Mouse (Mus musculus): ENCODE results near the gene Sap18b. TPM values are rescaled to one million over a fixed set of nuclear protein-coding genes. Genes with fewer than 3 reads are reported as not detected.

Sap18b gene
- polyA plus RNA-seq, 1 experiment from 2014 or later, result 284 TPM

DNA sequence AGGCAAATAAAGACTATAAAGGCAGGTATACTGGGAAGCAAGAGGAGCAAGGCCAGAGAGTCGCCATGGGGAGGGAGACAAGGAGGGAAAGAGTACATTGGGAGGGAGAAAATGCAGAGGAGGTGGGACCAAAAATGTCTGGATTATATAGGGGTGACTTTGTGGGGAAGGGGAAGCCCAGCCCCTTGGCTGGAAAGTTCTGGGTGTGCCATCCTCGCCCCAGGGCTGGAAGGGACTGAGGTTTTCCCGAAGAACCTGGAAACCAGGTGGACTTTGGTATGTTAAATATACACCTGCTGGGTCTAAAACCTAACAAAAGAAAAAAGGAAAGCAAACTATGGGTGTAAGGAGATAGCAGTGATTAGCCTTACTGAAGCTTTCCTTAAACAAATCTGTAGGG, 5.0 kb downstream of the Sap18b start:
- 72% methylated on average over 3 of the region's 3 CpGs for WGBS
- no peaks in the 10 kb centered on the region for H3K36me3 ChIP-seq
- no peak overlapping the region for H3K27ac ChIP-seq (replicated peaks)
- peaks cover 12% of the 10 kb centered on the region for H3K4me1 ChIP-seq (replicated peaks)
- H3K4me3 ChIP-seq, result no peak overlapping the region
- no peak overlapping the region for H3K4me2 ChIP-seq
- no peak for ATAC-seq (ENCODE audit: low read depth)
- H3K9ac ChIP-seq, result no peak overlapping the region
- H3K9me3 ChIP-seq, result no peaks in the 10 kb centered on the region
- H3K27me3 ChIP-seq, result no peaks in the 10 kb centered on the region

DNA sequence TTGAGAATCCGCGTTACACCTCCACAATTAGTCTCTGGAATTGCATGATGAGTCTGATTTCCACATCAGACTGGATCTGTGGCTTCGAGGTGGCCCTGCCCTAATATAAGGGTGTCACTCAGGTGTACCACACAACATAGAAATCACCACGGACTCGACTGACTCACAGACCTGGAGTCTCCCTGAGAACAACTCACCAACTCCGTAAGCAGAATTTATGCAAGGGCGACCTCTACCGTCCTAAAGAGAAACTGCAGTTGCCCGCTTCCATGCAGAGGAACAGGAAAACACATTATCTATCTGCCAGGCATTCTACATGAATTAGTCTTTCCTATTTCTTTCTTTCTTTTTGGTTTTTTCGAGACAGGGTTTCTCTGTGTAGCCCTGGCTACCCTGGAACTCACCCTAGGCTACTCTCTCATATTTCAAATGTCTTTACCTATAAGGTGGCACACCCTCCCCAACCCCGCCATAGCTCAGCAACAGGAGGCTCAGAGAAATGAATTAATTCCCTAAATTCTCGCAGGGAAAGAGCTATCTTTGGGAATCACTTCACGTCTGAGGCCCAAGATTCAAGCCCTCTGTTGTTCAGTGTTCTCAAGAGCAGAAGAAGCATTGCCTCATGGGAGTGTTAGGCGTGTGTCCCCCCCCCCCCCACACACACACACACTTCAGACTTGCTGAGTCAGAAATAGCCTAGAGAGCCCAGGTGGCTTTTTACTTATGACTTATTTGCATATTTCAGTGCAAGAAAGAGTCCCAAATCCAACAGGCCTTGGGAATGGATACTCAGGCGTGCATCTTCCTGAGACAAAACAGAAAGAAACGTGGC, 7.7 kb downstream of the Sap18b start:
- H3K9me3 ChIP-seq, result no peaks in the 10 kb centered on the region
- H3K9ac ChIP-seq, result peak overlapping the region; percentile 56
- no peaks in the 10 kb centered on the region for H3K27me3 ChIP-seq
- H3K27ac ChIP-seq (replicated peaks), result no peak overlapping the region
- peak overlapping the region; percentile 53 for H3K4me2 ChIP-seq
- peak overlapping the region; percentile 31 for H3K4me3 ChIP-seq
- ATAC-seq (ENCODE audit: low read depth), result peak; percentile 76
- H3K4me1 ChIP-seq (replicated peaks), result peaks cover 12% of the 10 kb centered on the region
- H3K36me3 ChIP-seq, result peaks cover 22% of the 10 kb centered on the region
- WGBS, result 15% methylated on average over 16 of the region's 16 CpGs

DNA sequence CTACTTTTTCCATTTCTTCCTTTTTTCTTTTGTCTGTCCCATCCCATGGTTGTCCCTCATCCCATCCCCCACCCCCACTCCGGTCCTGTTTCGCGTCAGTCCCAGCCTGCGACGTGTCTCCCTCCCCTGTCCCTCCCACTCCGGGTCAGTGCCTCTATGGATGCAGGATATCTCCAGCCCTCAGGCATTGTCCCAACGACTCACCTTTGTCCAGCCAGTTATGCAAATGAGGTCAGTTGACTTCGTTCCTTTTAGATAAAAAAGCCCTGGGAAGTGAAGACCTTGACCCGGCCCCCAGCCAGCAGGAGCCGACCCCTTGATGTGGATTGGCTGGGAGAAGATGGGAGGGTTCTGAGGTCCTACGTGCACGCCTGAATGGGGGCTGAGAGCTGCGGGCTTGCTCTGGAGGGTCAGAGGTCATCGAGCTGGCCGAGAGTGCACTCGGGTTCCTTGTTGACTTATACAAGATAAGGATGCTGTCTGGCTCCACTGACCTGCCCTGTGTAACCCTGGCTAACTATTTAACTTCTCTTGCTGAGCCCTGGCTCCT, 8.4 kb downstream of the Sap18b start:
- Histone ChIP-seq H3K4me1 (replicated peaks) (peaks cover 12% of the 10 kb centered on the region), H3K27me3 (no peaks in the 10 kb centered on the region), H3K4me2 (peak overlapping the region; percentile 53), H3K36me3 (peaks cover 24% of the 10 kb centered on the region), H3K27ac (replicated peaks) (no peak overlapping the region), H3K4me3 (peak overlapping the region; percentile 31), H3K9me3 (no peaks in the 10 kb centered on the region), H3K9ac (peak overlapping the region; percentile 56)
- peak; percentile 49; the same call in 1 of the 2 replicates for ATAC-seq (ENCODE audit: low read depth)
- WGBS, result under 1% methylated on average over 16 of the region's 16 CpGs

DNA sequence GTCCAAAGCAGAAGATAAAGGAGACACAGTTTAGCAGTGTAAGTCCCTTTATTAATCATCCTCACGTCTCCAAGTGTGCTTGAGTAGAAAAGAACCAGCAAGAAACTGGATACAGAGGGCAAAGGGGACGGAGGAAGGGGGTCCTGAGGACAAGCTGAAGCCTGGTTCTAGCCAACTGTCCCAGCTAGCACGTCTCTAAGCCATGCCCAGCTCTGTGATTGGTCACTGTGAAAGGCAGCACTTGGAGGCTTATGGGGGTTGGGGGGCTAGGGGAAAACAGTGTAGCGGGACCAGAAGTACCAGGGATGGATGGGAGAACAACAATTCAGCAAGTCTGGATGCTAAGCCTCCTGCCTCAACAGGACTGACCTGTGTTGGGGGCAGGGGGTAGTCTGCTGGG, 10.7 kb downstream of the Sap18b start:
- peaks cover 46% of the 10 kb centered on the region for H3K36me3 ChIP-seq
- H3K4me3 ChIP-seq, result no peak overlapping the region
- H3K27me3 ChIP-seq, result no peaks in the 10 kb centered on the region
- H3K9me3 ChIP-seq, result no peaks in the 10 kb centered on the region
- no peak overlapping the region for H3K27ac ChIP-seq (replicated peaks)
- no peak for ATAC-seq (ENCODE audit: low read depth)
- 77% methylated on average over 4 of the region's 4 CpGs for WGBS
- no peak overlapping the region for H3K4me2 ChIP-seq
- H3K4me1 ChIP-seq (replicated peaks), result peaks cover 12% of the 10 kb centered on the region
- H3K9ac ChIP-seq, result no peak overlapping the region

DNA sequence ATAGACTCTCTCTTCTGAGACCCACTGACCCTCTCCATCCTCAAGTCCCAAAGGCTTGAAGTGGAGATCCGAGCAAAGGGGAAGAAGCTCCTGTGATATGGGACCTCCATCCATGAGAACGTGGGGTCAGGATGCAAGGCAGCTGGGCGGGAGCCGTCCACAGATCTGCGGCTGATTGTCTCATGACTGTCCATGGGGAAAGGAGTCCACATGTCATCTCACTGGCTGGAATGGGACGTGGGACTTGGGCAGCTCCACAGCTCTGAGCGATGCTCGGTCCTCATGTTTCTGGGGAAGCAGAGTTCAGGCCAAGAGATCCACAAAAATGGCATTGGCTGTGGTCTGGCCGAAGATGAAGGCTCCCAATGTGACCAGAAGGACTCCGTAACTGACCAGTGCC, 12.1 kb downstream of the Sap18b start:
- no peak overlapping the region for H3K4me2 ChIP-seq
- no peaks in the 10 kb centered on the region for H3K9me3 ChIP-seq
- H3K36me3 ChIP-seq, result peaks cover 60% of the 10 kb centered on the region
- WGBS, result 94% methylated on average over 10 of the region's 10 CpGs
- no peak for ATAC-seq (ENCODE audit: low read depth)
- no peaks in the 10 kb centered on the region for H3K27me3 ChIP-seq
- H3K9ac ChIP-seq, result no peak overlapping the region
- peaks cover 12% of the 10 kb centered on the region for H3K4me1 ChIP-seq (replicated peaks)
- no peak overlapping the region for H3K27ac ChIP-seq (replicated peaks)
- H3K4me3 ChIP-seq, result no peak overlapping the region

DNA sequence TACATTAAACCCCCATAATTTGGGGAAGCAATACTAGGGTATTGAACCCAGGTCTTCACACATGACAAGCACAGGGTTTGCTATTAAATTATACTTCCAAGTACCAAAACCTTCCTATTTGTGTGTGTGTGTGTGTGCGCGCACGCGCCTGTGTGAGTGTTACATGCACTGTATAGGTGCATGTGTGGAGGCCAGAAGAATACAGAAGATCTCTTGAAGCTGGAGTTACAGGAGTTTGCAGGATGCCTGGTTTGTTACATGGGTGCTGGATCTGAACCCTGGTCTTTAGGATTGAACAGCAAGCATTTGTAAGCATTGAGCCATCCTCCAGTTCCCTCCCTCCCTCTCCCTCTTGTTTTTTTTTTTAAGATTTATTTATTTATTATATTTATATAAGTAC, 14.1 kb downstream of the Sap18b start:
- no peaks in the 10 kb centered on the region for H3K4me1 ChIP-seq (replicated peaks)
- H3K36me3 ChIP-seq, result peaks cover 78% of the 10 kb centered on the region
- over 99% methylated on average over 4 of the region's 4 CpGs for WGBS
- no peak overlapping the region for H3K27ac ChIP-seq (replicated peaks)
- H3K27me3 ChIP-seq, result no peaks in the 10 kb centered on the region
- no peak overlapping the region for H3K4me2 ChIP-seq
- no peak for ATAC-seq (ENCODE audit: low read depth)
- no peaks in the 10 kb centered on the region for H3K9me3 ChIP-seq
- H3K4me3 ChIP-seq, result no peak overlapping the region
- no peak overlapping the region for H3K9ac ChIP-seq

DNA sequence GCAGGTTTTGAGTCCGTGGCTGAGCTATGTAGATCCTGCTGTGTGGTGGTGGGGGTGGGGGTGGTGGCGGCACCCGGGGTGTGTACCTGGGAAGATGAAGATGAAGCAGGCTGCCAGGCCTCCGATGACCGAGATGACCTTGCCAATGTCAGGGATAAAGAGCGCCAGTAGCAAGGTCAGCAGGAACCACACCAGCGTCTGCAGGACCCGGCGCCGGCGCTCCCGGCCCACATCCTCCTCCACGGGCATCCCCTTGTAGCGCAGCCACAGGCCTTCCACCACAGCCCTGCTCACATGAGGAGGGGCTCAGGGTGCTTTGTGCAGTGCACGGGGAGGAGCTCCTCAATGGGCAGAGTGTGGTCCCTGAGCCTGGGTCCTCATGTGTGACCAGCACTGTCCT, 16.3 kb downstream of the Sap18b start:
- no peaks in the 10 kb centered on the region for H3K4me1 ChIP-seq (replicated peaks)
- no peaks in the 10 kb centered on the region for H3K9me3 ChIP-seq
- no peak for ATAC-seq (ENCODE audit: low read depth)
- H3K4me2 ChIP-seq, result no peak overlapping the region
- H3K36me3 ChIP-seq, result peaks cover 88% of the 10 kb centered on the region
- H3K9ac ChIP-seq, result no peak overlapping the region
- 91% methylated on average over 15 of the region's 15 CpGs for WGBS
- no peak overlapping the region for H3K4me3 ChIP-seq
- no peak overlapping the region for H3K27ac ChIP-seq (replicated peaks)
- no peaks in the 10 kb centered on the region for H3K27me3 ChIP-seq

DNA sequence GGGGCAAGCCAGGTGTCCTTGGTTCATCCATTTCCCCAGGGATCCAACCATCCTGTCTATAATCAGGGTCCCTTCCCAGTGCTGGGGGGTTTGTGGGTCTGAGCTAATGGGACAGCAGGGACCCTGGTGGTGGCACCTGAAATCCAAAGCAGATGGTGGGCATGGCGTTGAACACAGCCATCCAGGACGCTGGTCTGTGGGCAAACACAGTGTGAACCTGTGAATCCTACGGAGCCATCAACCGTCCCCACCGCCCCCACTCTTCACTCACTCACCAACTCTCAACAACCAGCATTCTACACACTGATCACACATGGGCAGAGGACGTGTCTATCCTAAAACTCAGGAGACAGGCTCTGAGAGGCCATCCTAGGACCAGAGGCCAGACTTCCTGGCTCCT, 18.8 kb downstream of the Sap18b start:
- Histone ChIP-seq H3K4me2 (no peak overlapping the region), H3K27me3 (no peaks in the 10 kb centered on the region), H3K9ac (no peak overlapping the region), H3K9me3 (no peaks in the 10 kb centered on the region), H3K4me1 (replicated peaks) (no peaks in the 10 kb centered on the region), H3K27ac (replicated peaks) (no peak overlapping the region), H3K36me3 (peaks cover 81% of the 10 kb centered on the region), H3K4me3 (no peak overlapping the region)
- 92% methylated on average over 6 of the region's 6 CpGs for WGBS
- no peak for ATAC-seq (ENCODE audit: low read depth)

DNA sequence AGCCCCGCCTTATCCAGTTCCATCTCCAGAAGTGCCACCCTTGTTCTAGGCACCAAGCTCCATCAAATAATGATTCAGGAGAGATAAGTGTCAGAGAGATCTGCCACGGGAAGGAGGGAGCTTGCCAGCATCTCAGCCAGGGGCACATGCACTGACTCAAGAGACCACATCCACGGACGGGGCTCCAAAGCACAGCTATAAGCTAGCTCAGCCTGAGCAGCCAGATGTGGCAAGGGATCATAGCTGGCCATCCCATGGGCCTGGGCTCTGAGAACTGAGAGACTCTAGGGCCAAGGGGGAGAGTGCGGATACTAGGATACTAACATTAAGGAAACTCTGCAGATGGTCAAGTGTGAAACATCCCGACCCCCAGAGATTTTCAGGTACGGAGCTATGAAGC, 19.9 kb downstream of the Sap18b start:
- no peak for ATAC-seq (ENCODE audit: low read depth)
- Histone ChIP-seq H3K4me3 (no peak overlapping the region), H3K27me3 (no peaks in the 10 kb centered on the region), H3K9ac (no peak overlapping the region), H3K27ac (replicated peaks) (no peak overlapping the region), H3K36me3 (peaks cover 72% of the 10 kb centered on the region), H3K9me3 (no peaks in the 10 kb centered on the region), H3K4me1 (replicated peaks) (no peaks in the 10 kb centered on the region), H3K4me2 (no peak overlapping the region)
- WGBS, result 93% methylated on average over 7 of the region's 7 CpGs

DNA sequence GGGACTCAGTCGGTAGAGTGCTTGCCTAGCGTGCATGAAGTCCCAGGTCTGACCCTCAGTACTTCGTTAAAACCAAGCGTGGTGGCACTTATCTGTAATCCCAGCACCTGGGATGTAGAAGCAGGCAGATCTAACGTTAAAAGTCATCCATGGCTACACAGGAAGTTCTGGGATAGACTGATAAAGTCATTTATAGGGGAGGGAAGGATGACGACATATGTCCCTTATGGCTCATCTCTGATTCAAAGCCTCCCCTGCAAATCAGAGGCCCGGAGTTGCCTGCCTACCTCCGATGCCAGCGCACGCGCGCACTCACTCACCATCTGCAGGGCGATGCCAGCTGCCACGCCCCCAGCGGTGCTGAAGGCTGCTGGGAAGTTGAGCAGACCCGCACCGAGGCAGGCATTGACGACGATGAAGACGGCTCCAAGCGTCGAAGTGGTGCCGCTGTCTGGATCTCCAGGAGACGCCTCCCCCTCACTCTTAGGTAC, 23.0 kb downstream of the Sap18b start:
- Histone ChIP-seq H3K9ac (no peak overlapping the region), H3K27me3 (no peaks in the 10 kb centered on the region), H3K27ac (replicated peaks) (no peak overlapping the region), H3K4me2 (no peak overlapping the region), H3K4me1 (replicated peaks) (peaks cover 11% of the 10 kb centered on the region), H3K4me3 (no peak overlapping the region), H3K36me3 (peaks cover 43% of the 10 kb centered on the region), H3K9me3 (no peaks in the 10 kb centered on the region)
- WGBS, result 83% methylated on average over 24 of the region's 24 CpGs
- ATAC-seq (ENCODE audit: low read depth), result no peak

DNA sequence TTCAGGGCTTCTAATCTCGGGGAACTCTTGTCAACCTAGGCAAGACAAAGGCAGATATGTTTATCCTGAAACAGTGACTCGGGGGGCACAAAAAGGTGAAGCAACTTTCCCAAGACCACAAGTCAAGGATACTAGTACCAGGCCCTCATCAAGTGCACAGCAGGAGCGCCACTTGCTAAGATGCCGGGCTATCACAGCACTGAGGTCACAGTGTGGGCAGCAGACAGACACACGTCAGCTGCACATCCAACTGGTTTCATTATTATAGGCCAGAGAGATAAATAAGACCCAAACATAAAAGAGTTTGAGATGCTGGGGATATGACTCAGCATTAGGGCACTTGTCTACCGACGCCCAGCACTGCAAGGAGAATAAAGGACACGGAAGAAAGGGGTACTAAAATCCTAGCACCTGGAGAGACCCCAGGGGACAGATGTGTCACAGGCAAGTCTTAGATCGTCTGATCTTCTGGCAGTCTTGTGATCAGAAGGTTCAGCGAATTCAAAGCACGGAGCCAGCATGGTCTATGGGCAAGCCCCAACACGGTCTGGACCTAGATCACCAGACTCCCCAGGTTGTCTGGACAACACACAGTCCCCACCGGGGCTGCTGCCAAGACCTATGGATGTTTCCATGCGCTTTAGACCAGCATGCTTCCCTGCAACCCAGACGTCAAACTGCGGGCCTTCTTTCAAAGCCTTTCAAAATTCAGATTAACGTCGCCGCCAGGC, 23.8 kb downstream of the Sap18b start:
- Histone ChIP-seq H3K4me3 (no peak overlapping the region), H3K4me1 (replicated peaks) (peaks cover 13% of the 10 kb centered on the region), H3K27me3 (no peaks in the 10 kb centered on the region), H3K9me3 (no peaks in the 10 kb centered on the region), H3K9ac (no peak overlapping the region), H3K27ac (replicated peaks) (no peak overlapping the region), H3K36me3 (peaks cover 35% of the 10 kb centered on the region), H3K4me2 (no peak overlapping the region)
- 92% methylated on average over 19 of the region's 19 CpGs for WGBS
- no peak for ATAC-seq (ENCODE audit: low read depth)

DNA sequence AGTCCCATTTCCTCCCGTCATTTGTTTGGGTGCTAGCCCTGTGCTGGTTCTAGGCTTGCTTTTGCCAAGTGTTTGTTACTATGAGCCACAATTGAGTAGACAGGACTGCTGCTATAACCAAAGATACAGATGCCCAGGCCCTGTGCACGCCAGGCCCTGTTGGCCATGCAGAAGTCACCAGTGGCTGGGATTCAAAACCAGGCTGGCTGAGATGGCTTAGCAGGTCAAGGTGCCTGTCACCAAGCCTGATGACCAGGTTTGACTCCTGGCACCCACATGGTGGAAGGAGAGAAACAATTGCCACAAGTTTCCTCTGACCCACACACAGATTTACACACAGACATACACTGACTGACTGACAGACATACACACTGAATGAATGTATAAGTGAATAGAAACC, 25.2 kb downstream of the Sap18b start:
- H3K4me3 ChIP-seq, result no peak overlapping the region
- peaks cover 20% of the 10 kb centered on the region for H3K36me3 ChIP-seq
- WGBS, result 93% methylated on average over 2 of the region's 2 CpGs

More for the DNA sequence above, 25.2 kb downstream of the Sap18b start:
- no peak overlapping the region for H3K4me2 ChIP-seq
- H3K9ac ChIP-seq, result no peak overlapping the region
- no peak overlapping the region for H3K27ac ChIP-seq (replicated peaks)
- H3K27me3 ChIP-seq, result no peaks in the 10 kb centered on the region
- no peaks in the 10 kb centered on the region for H3K9me3 ChIP-seq
- peaks cover 13% of the 10 kb centered on the region for H3K4me1 ChIP-seq (replicated peaks)
- ATAC-seq (ENCODE audit: low read depth), result no peak
